Mouse (Mus musculus) adrenal gland, adult 8-10 months (tissue): Measurements from ENCODE around the gene Olfr131. TPM values are rescaled to one million over a fixed set of nuclear protein-coding genes. Genes with fewer than 3 reads are reported as not detected.
"Not testable (repeated sequence)": the region's sequence is repeated elsewhere in the genome, so short reads cannot be mapped to it uniquely, and the experiment has no call there.

Experiments
- DNase-seq: peaks from one replicate; pipeline ENCODE4 v3.0.0; 2022
- total RNA-seq, 4 experiments: library from RNA; stranded (reverse); gene quantifications; 2 replicates each; pipeline ENCODE4 v1.2.4; 2022

The Olfr131 gene
- not detected for total RNA-seq

DNA sequence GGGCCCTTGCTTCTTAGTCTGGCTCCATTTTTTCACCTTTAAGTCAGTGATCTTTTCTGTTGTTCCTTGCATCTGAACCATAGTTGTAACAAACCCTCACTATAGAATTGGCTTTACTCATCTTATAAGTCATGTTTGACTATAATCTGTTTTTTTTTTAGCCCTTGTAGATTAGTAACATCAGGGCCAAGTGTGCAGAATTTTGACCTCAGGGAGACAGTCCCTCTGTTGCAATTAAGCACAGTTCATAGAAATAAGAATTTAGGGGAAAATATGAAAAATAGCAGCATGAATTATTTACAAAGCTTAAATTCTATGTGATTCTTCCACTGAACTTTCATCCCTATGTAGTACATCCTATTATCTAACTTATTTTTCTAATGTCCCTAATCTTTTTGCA lies at the start of gene Olfr131:
Olfr131 (minus strand) TSS at position 101 of the 400 bp plus-strand sequence.
- no peak for DNase-seq

DNA sequence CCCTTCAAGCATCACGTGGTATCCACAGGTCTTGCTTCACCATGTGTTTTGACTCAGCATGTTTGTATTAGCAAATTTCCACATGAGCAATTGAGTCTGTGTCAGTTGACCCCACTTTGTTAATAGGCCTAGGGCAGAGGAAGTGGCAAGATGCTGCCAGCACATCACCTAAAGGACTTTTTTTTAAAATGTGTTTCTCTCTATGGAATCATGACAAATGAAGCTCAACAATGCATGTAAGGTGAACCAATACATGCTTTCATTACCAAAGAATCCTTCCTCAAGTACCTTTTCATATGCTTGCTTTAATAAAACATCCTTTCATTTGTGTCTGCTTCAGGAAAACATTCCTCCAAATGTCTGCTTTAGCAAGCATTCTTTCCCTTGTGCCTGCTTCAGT lies 45.9 kb upstream of the Olfr131 start, which contains the start of gene Olfr132:
Olfr132 (minus strand) TSS at position 101 of the 400 bp plus-strand sequence.
- DNase-seq: no peak

DNA sequence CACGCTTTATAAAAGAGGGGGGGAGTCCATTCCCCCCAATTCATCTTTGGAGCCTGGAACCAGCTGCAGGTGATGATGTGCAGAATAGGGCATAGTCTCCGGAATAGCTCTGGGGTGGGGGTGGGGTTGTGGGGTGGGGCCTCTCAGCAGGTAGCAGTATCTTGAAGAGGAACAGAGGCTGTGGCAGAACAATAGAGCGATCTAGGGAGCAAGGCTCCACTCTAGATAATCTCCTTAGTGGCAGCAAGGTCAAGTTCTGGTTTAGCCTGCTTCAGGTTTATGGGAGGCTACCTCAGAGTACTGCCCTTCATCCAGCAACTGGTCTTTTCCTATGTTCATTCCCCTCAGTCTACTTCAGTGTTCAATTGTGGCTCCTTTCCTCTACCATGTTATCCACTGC lies 36.9 kb upstream of the Olfr131 start:
- not testable (repeated sequence) for DNase-seq

DNA sequence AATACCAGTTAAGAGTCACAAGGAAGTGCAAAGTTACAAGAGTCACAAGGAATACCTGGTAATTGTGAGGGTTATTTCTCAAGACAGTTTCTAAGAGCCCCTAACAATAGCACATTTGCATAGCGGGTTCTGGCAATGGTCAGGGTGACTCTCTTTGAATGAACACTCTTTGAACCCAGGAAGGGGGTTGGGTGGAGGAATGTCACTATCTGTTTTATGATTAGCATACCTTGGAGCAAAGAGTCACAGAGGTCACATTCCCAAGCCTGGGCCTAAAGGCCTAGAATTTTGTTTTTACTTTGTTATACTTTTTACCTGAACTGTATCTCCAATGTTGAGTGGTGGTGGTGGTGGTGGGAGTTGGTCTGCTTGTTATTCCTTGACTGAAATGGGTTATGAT lies 35.7 kb upstream of the Olfr131 start:
- DNase-seq: not testable (repeated sequence)

DNA sequence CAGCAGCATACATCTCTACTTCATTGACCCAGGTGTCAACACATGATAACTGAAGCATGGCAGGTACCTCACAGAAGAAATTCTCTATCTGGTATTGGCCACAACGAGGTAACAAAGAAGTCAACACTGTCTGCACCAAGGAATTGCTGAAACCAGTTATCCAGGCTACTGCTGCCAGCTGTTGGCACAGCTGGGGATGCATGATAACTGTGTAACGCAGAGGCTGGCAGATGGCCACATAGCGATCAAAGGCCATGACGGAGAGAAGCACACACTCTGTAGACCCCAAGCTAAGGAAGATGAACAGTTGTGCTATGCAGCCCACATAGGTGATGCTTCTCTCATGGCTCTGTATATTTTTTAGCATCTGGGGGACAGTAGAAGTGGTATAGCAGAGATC lies 6.1 kb downstream of the Olfr131 start:
- no peak for DNase-seq

DNA sequence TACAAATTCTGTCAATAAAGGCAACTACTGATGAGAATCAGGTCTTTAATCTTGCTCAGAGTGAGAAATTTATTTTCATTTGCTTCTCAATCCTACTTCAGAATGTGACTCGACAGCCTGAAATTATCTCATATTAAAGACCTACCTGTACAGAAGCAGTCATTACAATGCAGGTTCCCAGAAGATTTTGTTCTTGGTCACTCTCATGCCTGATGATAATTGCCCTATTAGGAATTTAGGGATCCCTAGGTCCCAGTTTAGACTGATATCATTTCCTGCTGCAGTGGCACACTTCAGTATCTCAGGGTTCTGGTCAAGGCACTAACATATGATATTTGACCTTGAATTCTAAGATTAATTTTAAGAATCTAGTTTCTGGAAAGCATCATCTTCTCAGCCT lies 24.9 kb downstream of the Olfr131 start, which contains the start of gene Olfr130:
Olfr130 (plus strand) TSS at position 301 of the 400 bp plus-strand sequence.
- no peak for DNase-seq

DNA sequence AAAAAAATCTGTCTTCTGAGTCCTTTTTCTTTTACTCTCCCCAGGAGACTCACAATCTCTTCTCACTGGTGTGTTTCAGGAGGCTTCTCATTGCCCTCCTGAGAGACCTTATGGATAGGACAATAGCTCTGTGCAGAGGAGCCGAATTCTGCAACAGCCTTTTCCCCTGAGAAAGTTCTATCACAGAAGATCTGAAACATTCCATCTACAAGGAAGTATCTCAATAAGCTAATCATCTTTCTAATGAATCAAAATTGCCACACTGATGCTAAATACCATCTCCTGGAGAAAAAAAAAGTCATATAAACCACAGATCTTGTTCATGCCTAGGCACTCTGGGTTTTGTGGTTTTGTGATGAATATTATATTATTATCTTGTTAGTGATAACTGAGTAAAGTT lies 28.5 kb downstream of the Olfr131 start, which contains the start of gene Olfr129:
Olfr129 (minus strand) TSS at position 101 of the 400 bp plus-strand sequence.
- no peak for DNase-seq

Other genes with a start within 250 kb of the Olfr131 start
- not detected for gene Olfr126, start 241.2 kb downstream of the Olfr131 start, total RNA-seq
- gene Olfr127, start 188.3 kb downstream of the Olfr131 start, total RNA-seq: not detected
- not detected for gene Olfr128, start 168.1 kb downstream of the Olfr131 start, total RNA-seq
- not detected for gene Olfr761, start 135.6 kb downstream of the Olfr131 start, total RNA-seq
- gene Olfr129, start 28.6 kb downstream of the Olfr131 start, total RNA-seq: not detected
- gene Olfr130, start 24.8 kb downstream of the Olfr131 start, total RNA-seq: not detected
- not detected for gene Olfr132, start 45.8 kb upstream of the Olfr131 start, total RNA-seq
- gene Olfr133, start 56.6 kb upstream of the Olfr131 start, total RNA-seq: not detected
- gene Olfr134, start 82.7 kb upstream of the Olfr131 start, total RNA-seq: not detected
- not detected for gene Olfr135, start 115.6 kb upstream of the Olfr131 start, total RNA-seq
- gene Olfr138, start 172.3 kb upstream of the Olfr131 start, total RNA-seq: not detected
- gene Olfr137, start 218.9 kb upstream of the Olfr131 start, total RNA-seq: not detected
- not detected for gene Olfr136, start 241.1 kb upstream of the Olfr131 start, total RNA-seq